Mouse (Mus musculus) left cerebral cortex, adult 18-20 months (tissue): ENCODE measurements at regions not wholly inside any gene's neighbourhood (a gene's known extent, or its start where the extent isn't known, plus 50 kb on each side); places are given as distances from the start of the nearest gene placed in this dataset.
A peak's percentile ranks its signal among the peaks of the same experiment; 100 is the strongest.

ENCODE experiments used
- DNase-seq, 2 experiments: peaks; one replicate each; pipeline ENCODE4 v3.0.0; 2021 to 2022; ENCODE audit warnings: low spot score in 2 of 2, mixed read lengths in 1 of 2

DNA sequence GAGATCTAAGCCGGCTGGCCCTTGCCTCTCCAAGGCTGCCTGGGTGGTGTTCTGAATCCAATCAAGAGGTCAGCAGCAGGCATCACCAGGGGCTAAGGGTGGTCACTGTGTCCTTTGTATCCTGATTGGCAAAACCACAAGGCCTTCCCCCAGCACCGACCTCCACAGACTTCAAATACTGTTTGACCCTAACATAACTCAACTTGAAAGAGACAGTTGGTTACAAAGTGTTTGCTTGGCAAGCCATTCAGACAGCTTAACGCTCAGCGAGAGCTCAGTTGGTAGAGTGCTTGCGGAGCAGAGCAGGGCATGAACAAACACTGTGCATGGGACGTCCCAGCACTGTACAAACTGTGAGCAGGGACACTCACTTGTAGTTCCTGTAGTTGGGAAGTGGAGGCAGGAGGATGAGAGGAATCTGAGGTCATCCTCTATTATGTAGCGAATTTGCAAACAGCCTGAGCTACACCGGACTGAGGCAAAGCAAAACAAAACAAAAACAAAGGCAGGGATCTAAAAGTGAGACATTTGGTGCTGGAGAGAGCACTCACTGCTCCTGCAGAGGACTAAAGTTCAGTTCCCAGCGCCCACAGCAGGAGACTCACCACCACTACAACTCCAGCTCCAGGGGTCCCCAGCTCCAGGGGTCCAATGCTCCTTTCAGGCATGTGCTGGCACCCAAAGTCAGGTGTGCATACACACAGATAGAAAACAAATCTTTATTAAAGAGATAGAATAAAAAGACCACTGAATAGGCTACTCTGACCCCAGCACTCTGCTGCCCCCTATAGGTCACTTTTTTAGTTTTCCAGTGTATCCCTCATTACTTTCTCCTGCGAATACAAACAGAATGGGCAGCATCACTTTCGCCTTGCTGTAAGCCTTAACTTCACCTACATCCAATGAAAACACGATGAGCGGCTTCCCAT, 273.5 kb downstream of the Prex1 start:
- DNase-seq = peak in 1 of 2 experiments; percentile 58

- no peak for DNase-seq
Measured at GRCm38 (mm10) chr2:166438207-166438606, 275.4 kb downstream of the Prex1 start.

DNA sequence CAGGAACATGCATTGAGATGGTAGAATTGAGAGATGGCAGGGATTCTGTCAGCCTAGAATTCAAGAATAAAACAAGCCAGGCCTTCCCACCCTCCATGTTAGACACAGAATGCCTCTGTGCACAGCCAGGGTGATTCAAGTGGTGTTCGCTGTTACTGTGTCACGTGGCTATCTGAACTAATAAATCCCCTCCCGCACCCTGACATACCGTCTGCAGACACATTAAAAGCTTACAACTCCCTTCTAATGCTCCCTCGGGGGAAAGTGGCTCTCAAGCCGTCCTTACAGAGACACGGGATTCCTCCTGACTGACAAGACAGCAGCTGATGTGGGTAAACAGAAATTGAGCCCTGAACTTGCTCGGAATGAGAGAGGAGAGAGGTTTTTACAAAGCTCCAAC, 279.1 kb downstream of the Prex1 start:
- no peak for DNase-seq

- peak; percentile 69 to 75 for DNase-seq
Measured at GRCm38 (mm10) chr2:166433655-166434333, 278.3 kb upstream of the Sulf2 start.

DNA sequence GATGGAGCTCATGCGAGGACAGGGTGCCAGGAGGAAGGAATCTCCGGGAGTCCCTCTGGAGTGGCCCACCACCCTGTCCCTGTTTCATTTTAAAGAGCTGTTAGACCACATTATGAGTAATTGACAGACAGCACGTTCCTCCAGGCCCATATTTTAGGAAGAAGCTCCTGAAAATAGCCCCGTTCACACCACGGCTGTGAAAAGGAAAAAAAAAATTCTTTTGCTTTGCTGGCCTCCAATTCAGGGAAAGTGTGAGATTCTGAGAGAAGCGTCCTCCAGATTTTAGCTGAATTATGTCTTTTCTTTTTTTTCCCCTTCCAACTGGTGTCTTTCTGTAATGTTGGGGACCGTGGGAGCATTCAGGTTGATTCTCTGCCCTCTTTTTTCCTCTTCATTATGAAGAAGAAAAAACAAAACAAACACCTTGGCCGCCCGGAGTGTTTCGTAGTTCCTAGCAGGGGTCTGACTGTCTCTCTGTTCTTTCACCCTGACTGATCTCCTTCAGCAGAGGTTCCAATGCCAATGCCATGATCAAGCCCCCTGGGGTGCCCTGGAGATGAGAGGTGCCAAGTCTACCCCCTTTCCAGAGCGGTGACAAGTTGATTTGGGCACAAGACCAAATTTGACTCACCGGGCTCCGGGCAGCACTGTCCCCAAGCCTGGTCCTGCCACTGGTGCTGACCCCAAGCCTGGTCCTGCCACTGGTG, 277.6 kb upstream of the Sulf2 start:
- DNase-seq = peak in 1 of 2 experiments; percentile 34

- DNase-seq = peak; percentile 30 to 33
Measured at GRCm38 (mm10) chr2:166432531-166432930, 277.1 kb upstream of the Sulf2 start.

DNA sequence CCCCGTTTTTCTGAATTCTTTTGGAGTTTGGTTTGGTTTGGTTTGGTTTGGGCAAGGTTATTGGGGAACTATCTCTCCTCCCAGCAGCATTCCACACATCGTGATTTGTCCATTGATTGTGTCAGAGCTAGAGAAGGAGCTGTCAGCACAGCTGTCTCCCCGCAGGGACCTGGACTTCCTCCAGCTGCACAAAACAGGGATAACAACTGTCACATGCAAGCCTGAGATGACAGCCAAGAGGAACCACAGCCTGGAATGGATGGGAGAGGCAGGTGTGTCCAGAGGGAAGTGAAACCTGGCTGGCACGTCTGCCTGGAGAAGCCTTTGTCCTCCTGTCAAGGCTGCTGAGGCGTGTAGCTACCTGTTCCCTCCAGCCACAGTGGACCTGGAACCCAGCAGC, 274.5 kb upstream of the Sulf2 start:
- DNase-seq = no peak

DNA sequence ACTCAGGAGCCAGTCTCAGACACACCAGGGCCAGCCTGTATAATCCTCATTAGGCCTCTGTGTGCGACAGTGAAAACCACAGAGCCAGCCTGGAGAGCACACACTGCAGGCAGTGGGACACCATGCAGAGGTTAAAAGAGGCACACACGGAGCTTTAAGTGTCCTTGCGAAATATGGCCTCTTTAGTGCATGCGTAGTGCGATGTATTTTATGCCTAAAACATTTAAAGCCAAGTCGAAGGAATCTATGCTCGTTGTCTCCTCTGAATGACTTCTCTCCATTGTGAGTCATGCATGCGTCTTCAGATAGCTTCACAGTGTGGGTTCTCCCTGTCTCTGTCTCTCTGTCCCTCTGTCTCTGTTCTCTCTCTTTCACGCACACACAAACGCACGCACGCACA, 274.0 kb upstream of the Sulf2 start:
- no peak for DNase-seq

GRCm38 (mm10) chr2:166427390-166427789, 271.9 kb upstream of the Sulf2 start:
- no peak for DNase-seq

DNA sequence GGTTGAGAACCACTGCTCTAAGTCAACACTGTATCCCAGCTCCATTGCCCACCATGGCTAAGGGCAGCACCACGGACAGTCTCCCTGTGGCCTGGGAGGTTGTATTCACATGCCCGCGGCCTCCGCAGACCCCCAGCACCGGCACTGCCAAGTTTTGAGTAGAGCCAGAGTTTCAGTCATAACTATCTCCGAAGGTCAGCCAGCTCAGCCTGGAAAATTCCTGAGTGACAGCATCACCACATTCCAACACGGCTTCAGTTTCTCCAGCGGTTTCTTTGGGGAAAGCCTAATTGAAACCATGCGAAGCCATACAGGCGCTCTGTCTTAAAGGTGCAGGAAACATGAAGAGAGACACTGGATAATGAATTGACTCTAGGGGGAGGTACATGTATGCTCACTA, 271.5 kb upstream of the Sulf2 start:
- DNase-seq = no peak

DNA sequence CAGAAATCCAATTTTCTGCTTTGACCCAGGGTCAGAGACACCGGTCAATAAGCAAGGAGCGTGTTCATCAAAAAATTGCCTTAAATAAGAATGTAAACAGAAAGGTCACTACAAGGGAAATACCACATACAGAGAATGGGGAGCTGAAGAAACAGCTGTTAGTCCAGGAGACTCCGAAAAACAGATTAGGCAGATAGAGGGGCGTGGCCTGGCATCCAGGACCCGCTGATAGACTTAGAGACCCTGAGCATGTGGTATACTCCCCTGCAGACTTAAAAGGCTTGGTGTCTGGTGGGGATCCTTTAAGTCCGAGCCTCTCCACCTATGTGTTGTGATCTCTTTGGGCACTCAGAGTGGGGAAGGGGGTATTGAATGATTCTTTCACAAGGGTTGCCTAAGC, 271.0 kb upstream of the Sulf2 start:
- DNase-seq = no peak

GRCm38 (mm10) chr2:166425141-166425540, 269.7 kb upstream of the Sulf2 start:
- no peak for DNase-seq

- no peak for DNase-seq
Measured at GRCm38 (mm10) chr2:166423132-166423660, 267.7 kb upstream of the Sulf2 start.

- DNase-seq = no peak
Measured at GRCm38 (mm10) chr2:166420275-166420674, 264.8 kb upstream of the Sulf2 start.

GRCm38 (mm10) chr2:166419271-166419670, 263.8 kb upstream of the Sulf2 start:
- DNase-seq = no peak

DNA sequence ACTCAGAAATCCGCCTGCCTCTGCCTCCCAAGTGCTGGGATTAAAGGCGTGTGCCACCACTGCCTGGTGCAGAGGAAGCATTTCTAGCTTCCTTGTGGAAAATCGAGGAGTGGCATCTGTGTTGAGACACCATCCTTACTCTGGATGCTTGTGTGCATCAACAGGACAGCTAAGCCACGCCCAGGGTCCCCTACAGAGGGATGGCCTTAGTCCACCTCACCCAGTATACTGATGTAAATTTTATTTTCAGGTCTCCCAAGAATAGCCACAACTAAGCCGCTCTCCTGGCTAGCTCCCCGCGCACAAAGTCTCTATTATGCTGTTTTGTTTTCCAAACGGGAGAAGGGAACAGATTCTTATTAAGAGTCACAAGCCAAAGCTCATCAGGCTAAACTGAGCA, 262.8 kb upstream of the Sulf2 start:
- DNase-seq = no peak

DNA sequence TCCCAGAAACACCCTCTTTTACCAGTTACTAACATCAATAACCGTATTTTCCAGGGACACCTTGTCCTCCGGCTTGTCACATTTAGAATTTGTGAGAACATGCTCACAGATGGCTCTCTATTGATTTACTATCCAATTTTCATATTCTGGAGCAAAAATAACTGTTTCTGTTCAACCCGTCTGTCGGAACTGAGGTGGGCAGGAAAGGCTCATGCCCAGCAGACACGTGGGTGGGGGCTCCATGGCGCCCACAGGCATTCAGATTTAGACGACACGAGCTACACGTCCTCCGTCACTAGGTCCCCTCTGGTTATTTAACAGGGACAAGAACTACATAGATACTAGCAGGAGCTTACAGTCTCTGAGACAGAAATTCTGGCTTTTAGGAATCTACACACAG, 262.2 kb upstream of the Sulf2 start:
- DNase-seq = peak; percentile 65 to 74

GRCm38 (mm10) chr2:166415481-166415965, 260.1 kb upstream of the Sulf2 start:
- DNase-seq = no peak

DNA sequence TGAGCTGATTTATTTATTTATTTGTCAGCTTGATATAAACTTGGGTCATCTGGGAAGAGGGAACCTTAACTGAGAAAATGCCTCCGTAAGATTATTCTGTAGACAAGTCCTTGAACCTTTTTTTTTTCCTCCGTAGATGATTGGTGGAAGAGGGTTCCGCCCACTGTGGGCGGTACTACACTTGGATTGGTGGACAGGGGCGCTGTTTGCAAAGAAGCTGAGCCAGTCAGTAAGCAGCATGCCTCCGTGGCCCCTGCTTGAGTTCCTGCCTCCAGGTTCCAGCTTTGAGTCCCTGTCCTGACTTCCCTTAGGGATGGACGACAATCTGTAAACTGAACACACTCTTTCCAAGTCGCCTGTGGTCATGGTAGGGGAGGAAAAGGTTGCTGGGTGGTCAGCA, 259.4 kb upstream of the Sulf2 start:
- DNase-seq = no peak

GRCm38 (mm10) chr2:166412031-166412858, 256.8 kb upstream of the Sulf2 start:
- DNase-seq = no peak

- DNase-seq = no peak
Measured at GRCm38 (mm10) chr2:166409391-166409790, 253.9 kb upstream of the Sulf2 start.
